7 mouse cellular contexts compared by ENCODE assay signal in the genomic region with DNA sequence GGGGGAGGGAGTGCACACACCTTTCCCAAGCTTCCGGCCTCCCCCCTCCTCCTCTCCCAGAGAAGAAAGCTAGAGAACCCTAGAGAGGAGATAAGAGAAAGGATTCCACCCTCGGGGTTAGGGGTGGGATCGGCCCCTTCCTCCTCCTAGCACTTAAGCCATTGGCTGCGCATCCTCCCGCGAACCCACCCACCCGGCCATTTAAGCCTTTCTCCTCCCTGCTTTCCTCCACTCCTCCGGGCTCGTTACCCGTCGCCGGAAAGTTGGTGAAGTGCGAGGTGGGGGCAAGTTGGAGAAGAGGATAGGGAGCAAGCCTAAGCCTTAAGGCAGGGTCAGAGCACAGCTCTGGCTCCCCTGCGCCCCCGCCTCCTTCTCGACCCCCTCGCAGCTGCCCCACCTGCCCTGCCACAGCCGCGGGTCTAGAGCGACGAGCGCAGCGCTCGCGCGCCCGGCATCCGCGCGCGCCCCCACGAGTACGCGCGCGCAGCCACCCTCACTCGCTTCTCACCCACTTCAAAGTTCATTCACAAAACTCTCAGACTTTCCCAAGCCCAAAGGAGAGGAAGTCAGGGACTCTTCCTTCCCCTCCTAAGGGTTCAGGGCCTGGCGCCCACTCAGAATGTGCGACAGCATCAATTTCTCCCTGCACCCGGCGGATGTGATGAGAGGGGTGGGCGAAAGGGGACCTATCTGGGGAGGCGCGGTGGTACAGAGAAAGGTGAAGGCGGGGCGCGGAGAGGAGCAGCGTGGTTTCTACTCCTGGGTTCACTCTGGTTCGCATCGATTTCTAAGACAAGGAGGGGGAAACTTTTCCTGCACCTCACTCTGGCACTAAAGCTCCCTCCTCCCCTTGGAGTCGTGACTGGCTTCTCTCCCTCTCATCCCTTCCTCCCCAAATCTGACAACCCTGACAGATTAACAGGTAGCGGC. TPM values are rescaled to one million over a fixed set of nuclear protein-coding genes. Genes with fewer than 3 reads are reported as not detected.
A peak's percentile ranks its signal among the peaks of the same experiment; 100 is the strongest.
DNase-seq lines count a peak whose midpoint lies in the region; ATAC-seq and TF ChIP-seq lines count a peak whose summit lies in the region.

No protein-coding gene starts in this region.

- TF ChIP-seq POLR2A in small intestine, adult 2 months (IDR thresholded peaks at IDR 0.05; ENCODE audit: low read depth, low read length), result peak; percentile 58; the same call in 1 of the 2 replicates

- DNase-seq in adrenal gland, adult (ENCODE audit: inconsistent age in 2 of 2, low spot score in 1 of 2), result peak; percentile 89 to 95
- DNase-seq in gastrocnemius, postnatal 36 days, result peak; percentile 66 to 72
- DNase-seq in limb, embryonic 10.5 days (ENCODE audit: low spot score), result peak; percentile 84

- H3K27me3 ChIP-seq in intestine, embryonic 15.5 days (replicated peaks), result no peaks in the 10 kb centered on the region
- no peaks in the 10 kb centered on the region for H3K27me3 ChIP-seq in limb, embryonic 10.5 days (ENCODE audit: low read depth, poor library complexity, severe bottlenecking)
- H3K27me3 ChIP-seq in midbrain, embryonic 12.5 days, result no peaks in the 10 kb centered on the region
- no peaks in the 10 kb centered on the region for H3K27me3 ChIP-seq in small intestine, adult 2 months (ENCODE audit: control insufficient read depth, insufficient read depth, low read length)

- ATAC-seq in common myeloid progenitor, adult 5-6 weeks (replicated peaks; ENCODE audit: low read depth, poor library complexity, severe bottlenecking), result peak; percentile 55
- peak; percentile 83 for ATAC-seq in intestine, embryonic 15.5 days
- peak; percentile 75 for ATAC-seq in midbrain, embryonic 12.5 days (ENCODE audit: low FRiP score, low read depth)

- intact Hi-C loops in gastrocnemius, postnatal 36 days (cut with DNase I), result loop anchor here (5.0 kb wide), 2 partner anchors 56 to 94 kb away; no protein-coding TSS in a partner anchor

- no peak for TF ChIP-seq CTCF in small intestine, adult 2 months (IDR thresholded peaks at IDR 0.05; ENCODE audit: extremely low read depth, insufficient read length, insufficient replicate concordance, low read depth, low read length)

- WGBS in intestine, embryonic 15.5 days, result under 1% methylated on average over 52 of the region's 52 CpGs
- under 1% methylated on average over 52 of the region's 52 CpGs for WGBS in limb, embryonic 10.5 days
- WGBS in midbrain, embryonic 12.5 days, result under 1% methylated on average over 48 of the region's 52 CpGs
- WGBS in small intestine, adult 2 months, result under 1% methylated on average over 52 of the region's 52 CpGs

- peak overlapping the region; percentile 83 for H3K4me3 ChIP-seq in intestine, embryonic 15.5 days (replicated peaks)
- peak overlapping the region; percentile 90 for H3K4me3 ChIP-seq in limb, embryonic 10.5 days
- peak overlapping the region; percentile 89 for H3K4me3 ChIP-seq in midbrain, embryonic 12.5 days
- peak overlapping the region; percentile 87 for H3K4me3 ChIP-seq in small intestine, adult 2 months (ENCODE audit: low read depth, low read length)

- peak overlapping the region; percentile 92 for H3K4me2 ChIP-seq in intestine, embryonic 15.5 days (replicated peaks)
- H3K4me2 ChIP-seq in midbrain, embryonic 12.5 days (replicated peaks), result peak overlapping the region; percentile 84

- no peaks in the 10 kb centered on the region for H3K36me3 ChIP-seq in intestine, embryonic 15.5 days
- no peaks in the 10 kb centered on the region for H3K36me3 ChIP-seq in limb, embryonic 10.5 days
- no peaks in the 10 kb centered on the region for H3K36me3 ChIP-seq in midbrain, embryonic 12.5 days
- no peaks in the 10 kb centered on the region for H3K36me3 ChIP-seq in small intestine, adult 2 months (ENCODE audit: control insufficient read depth, insufficient read depth, low read length)

- peak overlapping the region; percentile 87 for H3K9ac ChIP-seq in intestine, embryonic 15.5 days
- H3K9ac ChIP-seq in midbrain, embryonic 12.5 days (replicated peaks), result peak overlapping the region; percentile 98

- no peaks in the 10 kb centered on the region for H3K9me3 ChIP-seq in intestine, embryonic 15.5 days
- no peaks in the 10 kb centered on the region for H3K9me3 ChIP-seq in limb, embryonic 10.5 days (replicated peaks)
- no peaks in the 10 kb centered on the region for H3K9me3 ChIP-seq in midbrain, embryonic 12.5 days

- H3K27ac ChIP-seq in intestine, embryonic 15.5 days, result peak overlapping the region; percentile 99
- peak overlapping the region; percentile 98 for H3K27ac ChIP-seq in limb, embryonic 10.5 days
- peak overlapping the region; percentile 99 for H3K27ac ChIP-seq in midbrain, embryonic 12.5 days (replicated peaks)
- peak overlapping the region; percentile 98 for H3K27ac ChIP-seq in small intestine, adult 2 months (ENCODE audit: insufficient read depth, low read depth, low read length)

- no peaks in the 10 kb centered on the region for H3K4me1 ChIP-seq in intestine, embryonic 15.5 days (replicated peaks)
- H3K4me1 ChIP-seq in limb, embryonic 10.5 days, result peaks cover 27% of the 10 kb centered on the region
- H3K4me1 ChIP-seq in midbrain, embryonic 12.5 days, result peaks cover 18% of the 10 kb centered on the region
- H3K4me1 ChIP-seq in small intestine, adult 2 months (ENCODE audit: control insufficient read depth, insufficient read depth, insufficient read length, low read length), result peaks cover 12% of the 10 kb centered on the region; the same call in 1 of the 2 replicates

RNA-seq across cellular contexts. Expression of a gene that starts 2.0 kb away (rescaled TPM):
- 14.8 and 15.5 TPM in 2 replicates for total RNA-seq in common myeloid progenitor, adult 5-6 weeks (2017)
- 1 to 10 TPM; 1.9 to 2.6 TPM for total RNA-seq in gastrocnemius, postnatal 36 days (2021)
- 4.1 and 4.9 TPM in 2 replicates for polyA plus RNA-seq in intestine, embryonic 15.5 days (2015; fragmentation: Nextera tagmentation; extraction: Ambion mirVana)
- 4.3 and 4.7 TPM in 2 replicates for polyA plus RNA-seq in limb, embryonic 10.5 days (2016; fragmentation: Nextera tagmentation; extraction: Ambion mirVana)
- 8.2 and 9.3 TPM in 2 replicates for polyA plus RNA-seq in midbrain, embryonic 12.5 days (2016; fragmentation: Nextera tagmentation; extraction: Ambion mirVana)
- polyA plus RNA-seq in small intestine, adult 2 months (2012; rRNA removed), result 1.6 and 3.2 TPM in 2 replicates

Comparison
In these comparisons a context has a peak if more than half of its experiments do, and no peak if none do; other contexts are left out.
1. Peak in every context shown above with its lines: DNase-seq, ATAC-seq, H3K4me3 ChIP-seq and H3K27ac ChIP-seq.